Mouse (Mus musculus) stomach, embryonic 14.5 days (tissue): ENCODE results near the gene Nr2c1. TPM values are rescaled to one million over a fixed set of nuclear protein-coding genes. Genes with fewer than 3 reads are reported as not detected.

Experiments used
- ATAC-seq: fragments of 200-750 bp; cut with Nextera tagmentation; 2 replicates; pipeline ENCODE4 v1.8.0; 2017; ENCODE audit warnings: low read depth, moderate TSS enrichment; ENCODE audit not compliant: insufficient number of reproducible peaks, insufficient read depth, low FRiP score
- H3K27ac ChIP-seq: fragments of 300-500 bp; sonication (generic); 2 replicates; pipeline ENCODE4 v1.5.1; 2014; ENCODE audit warnings: mild to moderate bottlenecking, low read length, moderate library complexity, mixed read lengths
- H3K27me3 ChIP-seq: fragments of 300-500 bp; sonication (generic); 2 replicates; pipeline ENCODE4 v1.6.1; 2014; ENCODE audit warnings: low read length, control low read depth, mixed read lengths; ENCODE audit not compliant: control insufficient read depth, insufficient read depth
- H3K36me3 ChIP-seq: fragments of 300-500 bp; sonication (generic); 2 replicates; pipeline ENCODE4 v1.6.1; 2014; ENCODE audit warnings: mild to moderate bottlenecking, control low read depth, low read length, moderate library complexity, mixed read lengths; ENCODE audit not compliant: control insufficient read depth, insufficient read depth
- H3K4me1 ChIP-seq: fragments of 300-500 bp; sonication (generic); 2 replicates; pipeline ENCODE4 v1.6.1; 2014; ENCODE audit warnings: low read length, control low read depth, mixed read lengths; ENCODE audit not compliant: control insufficient read depth, insufficient read depth
- H3K4me2 ChIP-seq: fragments of 300-500 bp; sonication (generic); replicated peaks from 2 replicates; pipeline ENCODE4 v1.6.1; 2014; ENCODE audit warnings: low read depth, low read length, control low read depth
- H3K4me3 ChIP-seq: fragments of 300-500 bp; sonication (generic); 2 replicates; pipeline ENCODE4 v1.5.1; 2014; ENCODE audit warnings: low read depth, low read length, control low read depth
- H3K9ac ChIP-seq: fragments of 300-500 bp; sonication (generic); replicated peaks from 2 replicates; pipeline ENCODE4 v1.6.1; 2014; ENCODE audit warnings: low read depth, mild to moderate bottlenecking, control low read depth, low read length, moderate library complexity, mixed read lengths
- H3K9me3 ChIP-seq: fragments of 300-500 bp; sonication (generic); 2 replicates; pipeline ENCODE4 v1.6.1; 2016; ENCODE audit warnings: low read depth, low read length, control low read depth; ENCODE audit not compliant: control insufficient read depth
- WGBS: fragments of 180-500 bp; shearing (Covaris S2); extraction: QIAGEN DNeasy Blood & Tissue Kit; methylation state at CpG from one replicate; pipeline ENCODE4 v1.1.7; 2014; 5-methylcytosine and 5-hydroxymethylcytosine counted together
- polyA plus RNA-seq: library from polyadenylated mRNA; unstranded; fragments of >200 nt; fragmentation: Nextera tagmentation; extraction: Ambion mirVana; gene quantifications from 2 replicates; pipeline ENCODE4 v1.2.1, GENCODE M21; 2014

The Nr2c1 gene
- polyA plus RNA-seq, 1 experiment from 2014 or later: 12.7 TPM

GRCm38 (mm10) chr10:94147391-94147755, 450 bp upstream of the Nr2c1 start:
- peak overlapping the region; percentile 97; the same call in 1 of the 2 replicates for H3K27ac ChIP-seq
- H3K27me3 ChIP-seq: no peaks in the 10 kb centered on the region
- WGBS: 10% methylated on average over 8 of the region's 8 CpGs
- no peak overlapping the region for H3K9ac ChIP-seq
- peaks cover 14% of the 10 kb centered on the region; the same call in 1 of the 2 replicates for H3K4me1 ChIP-seq
- ATAC-seq: no peak
- H3K4me3 ChIP-seq: peak overlapping the region; percentile 90
- H3K9me3 ChIP-seq: no peaks in the 10 kb centered on the region
- peak overlapping the region; percentile 54 for H3K4me2 ChIP-seq
- H3K36me3 ChIP-seq: no peaks in the 10 kb centered on the region

- Histone ChIP-seq H3K9ac (no peak overlapping the region), H3K36me3 (no peaks in the 10 kb centered on the region), H3K4me1 (peaks cover 14% of the 10 kb centered on the region; the same call in 1 of the 2 replicates), H3K27me3 (no peaks in the 10 kb centered on the region), H3K4me3 (no peak overlapping the region), H3K9me3 (no peaks in the 10 kb centered on the region), H3K4me2 (no peak overlapping the region), H3K27ac (no peak overlapping the region)
- no peak for ATAC-seq
- 52% methylated on average over 4 of the region's 4 CpGs for WGBS
These were observed 3.7 kb downstream of the Nr2c1 start for GRCm38 (mm10) chr10:94151488-94151887.

GRCm38 (mm10) chr10:94153841-94154240, 6.0 kb downstream of the Nr2c1 start:
- Histone ChIP-seq H3K27ac (no peak overlapping the region), H3K36me3 (peaks cover 10% of the 10 kb centered on the region), H3K4me2 (no peak overlapping the region), H3K4me3 (no peak overlapping the region), H3K9me3 (no peaks in the 10 kb centered on the region), H3K9ac (no peak overlapping the region), H3K4me1 (peaks cover 12% of the 10 kb centered on the region; the same call in 1 of the 2 replicates), H3K27me3 (no peaks in the 10 kb centered on the region)
- no peak for ATAC-seq

GRCm38 (mm10) chr10:94158962-94159361, 11.1 kb downstream of the Nr2c1 start:
- peaks cover 28% of the 10 kb centered on the region for H3K36me3 ChIP-seq
- no peaks in the 10 kb centered on the region; the same call in 1 of the 2 replicates for H3K9me3 ChIP-seq
- 94% methylated on average over 6 of the region's 6 CpGs for WGBS
- ATAC-seq: no peak
- H3K4me3 ChIP-seq: no peak overlapping the region
- no peaks in the 10 kb centered on the region for H3K27me3 ChIP-seq
- H3K4me2 ChIP-seq: no peak overlapping the region
- no peak overlapping the region for H3K9ac ChIP-seq
- no peaks in the 10 kb centered on the region for H3K4me1 ChIP-seq
- no peak overlapping the region for H3K27ac ChIP-seq

GRCm38 (mm10) chr10:94159406-94159805, 11.6 kb downstream of the Nr2c1 start:
- Histone ChIP-seq H3K4me2 (no peak overlapping the region), H3K27me3 (no peaks in the 10 kb centered on the region), H3K9me3 (no peaks in the 10 kb centered on the region; the same call in 1 of the 2 replicates), H3K36me3 (peaks cover 28% of the 10 kb centered on the region), H3K27ac (no peak overlapping the region), H3K9ac (no peak overlapping the region), H3K4me1 (no peaks in the 10 kb centered on the region), H3K4me3 (no peak overlapping the region)
- ATAC-seq: no peak
- 89% methylated on average over 4 of the region's 4 CpGs for WGBS

GRCm38 (mm10) chr10:94161051-94161765, 13.4 kb downstream of the Nr2c1 start:
- Histone ChIP-seq H3K27ac (no peak overlapping the region), H3K4me2 (no peak overlapping the region), H3K36me3 (peaks cover 35% of the 10 kb centered on the region), H3K9ac (no peak overlapping the region), H3K4me1 (no peaks in the 10 kb centered on the region), H3K9me3 (no peaks in the 10 kb centered on the region; the same call in 1 of the 2 replicates), H3K4me3 (no peak overlapping the region), H3K27me3 (no peaks in the 10 kb centered on the region)
- ATAC-seq: no peak
- 91% methylated on average over 5 of the region's 5 CpGs for WGBS

- no peak for ATAC-seq
- H3K4me1 ChIP-seq: no peaks in the 10 kb centered on the region
- no peaks in the 10 kb centered on the region; the same call in 1 of the 2 replicates for H3K9me3 ChIP-seq
- H3K27ac ChIP-seq: no peak overlapping the region
- H3K9ac ChIP-seq: no peak overlapping the region
- no peak overlapping the region for H3K4me3 ChIP-seq
- WGBS: 92% methylated on average over 7 of the region's 7 CpGs
- H3K27me3 ChIP-seq: no peaks in the 10 kb centered on the region
- peaks cover 36% of the 10 kb centered on the region for H3K36me3 ChIP-seq
- H3K4me2 ChIP-seq: no peak overlapping the region
These were observed 14.2 kb downstream of the Nr2c1 start for GRCm38 (mm10) chr10:94162031-94162430.

- ATAC-seq: no peak
- Histone ChIP-seq H3K36me3 (peaks cover 41% of the 10 kb centered on the region), H3K4me1 (no peaks in the 10 kb centered on the region), H3K27me3 (no peaks in the 10 kb centered on the region), H3K4me3 (no peak overlapping the region), H3K4me2 (no peak overlapping the region), H3K9me3 (no peaks in the 10 kb centered on the region; the same call in 1 of the 2 replicates), H3K27ac (no peak overlapping the region), H3K9ac (no peak overlapping the region)
- WGBS: 82% methylated on average over 5 of the region's 5 CpGs
These were observed 16.5 kb downstream of the Nr2c1 start for GRCm38 (mm10) chr10:94164104-94164845.
